Mouse (Mus musculus): Measurements from ENCODE around the gene Nup214. TPM values are rescaled to one million over a fixed set of nuclear protein-coding genes. Genes with fewer than 3 reads are reported as not detected.

The Nup214 gene
- total RNA-seq, 2 experiments from 2014 or later = 63.9 to 65.9 TPM

GRCm38 (mm10) chr2:32063451-32064151, 89.4 kb downstream of the Nup214 start:
- Histone ChIP-seq H3K27ac (no peak overlapping the region), H3K4me3 (no peak overlapping the region)
- TF ChIP-seq CTCF (IDR thresholded peaks at IDR 0.05) = no peak
- intact Hi-C loops (cut with DNase I) = no loop called here
- no peak for DNase-seq (ENCODE audit: extremely low spot score in 1 of 2, low spot score in 2 of 2)

- no peak for DNase-seq (ENCODE audit: extremely low spot score in 1 of 2, low spot score in 2 of 2)
- intact Hi-C loops (cut with DNase I) = no loop called here
- H3K27ac ChIP-seq = no peak overlapping the region
- TF ChIP-seq CTCF (IDR thresholded peaks at IDR 0.05) = no peak
- H3K4me3 ChIP-seq = no peak overlapping the region
These were observed 90.7 kb downstream of the Nup214 start for GRCm38 (mm10) chr2:32064913-32065312.

DNA sequence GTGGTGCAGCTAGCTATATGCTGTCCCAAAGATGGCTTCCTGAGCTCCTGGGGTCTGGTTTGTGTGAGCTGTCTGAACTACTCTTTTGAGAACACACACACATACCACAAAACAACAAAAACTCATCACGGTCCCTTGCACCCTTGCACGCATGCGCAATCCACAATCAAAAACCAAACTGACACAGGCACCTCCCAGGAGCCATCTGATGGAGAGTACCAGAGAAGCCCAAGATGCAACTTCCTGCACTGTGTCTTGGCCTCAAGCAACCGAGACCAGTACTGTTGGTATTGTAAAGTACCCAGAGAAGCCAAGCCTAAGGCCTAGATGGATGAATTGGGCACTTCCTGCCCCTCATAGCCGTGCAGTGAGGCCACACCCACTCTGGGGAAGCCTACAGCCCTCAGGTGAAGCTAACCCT, 91.1 kb downstream of the Nup214 start:
- intact Hi-C loops (cut with DNase I) = no loop called here
- no peak for TF ChIP-seq CTCF (IDR thresholded peaks at IDR 0.05)
- DNase-seq (ENCODE audit: extremely low spot score in 1 of 2, low spot score in 2 of 2) = no peak
- H3K4me3 ChIP-seq = no peak overlapping the region
- no peak overlapping the region for H3K27ac ChIP-seq

DNA sequence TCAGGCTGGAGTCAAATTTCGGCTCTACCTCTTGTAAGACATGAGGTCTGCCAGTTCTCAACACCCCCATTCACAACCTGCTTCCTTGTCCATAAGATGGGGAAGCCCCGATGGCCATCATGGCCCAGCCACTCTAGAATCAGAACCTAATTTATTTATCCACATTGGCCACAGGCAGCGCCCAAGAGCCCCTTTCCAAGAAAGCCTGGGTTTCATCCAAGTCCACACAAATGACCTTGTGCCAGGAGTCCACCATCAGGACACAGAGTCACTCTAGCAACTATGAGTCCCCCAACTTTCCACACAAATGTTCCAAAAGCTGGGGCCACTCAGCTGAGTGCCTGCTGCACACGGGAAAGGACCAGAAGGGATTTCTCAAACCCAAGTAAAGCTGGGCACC, 91.8 kb downstream of the Nup214 start:
- TF ChIP-seq CTCF (IDR thresholded peaks at IDR 0.05) = no peak; the same call in 1 of the 2 replicates
- intact Hi-C loops (cut with DNase I) = no loop called here
- no peak for DNase-seq (ENCODE audit: extremely low spot score in 1 of 2, low spot score in 2 of 2)
- no peak overlapping the region for H3K4me3 ChIP-seq
- no peak overlapping the region for H3K27ac ChIP-seq

- H3K27ac ChIP-seq = no peak overlapping the region
- TF ChIP-seq CTCF (IDR thresholded peaks at IDR 0.05) = no peak; the same call in 1 of the 2 replicates
- DNase-seq (ENCODE audit: extremely low spot score in 1 of 2, low spot score in 2 of 2) = no peak
- intact Hi-C loops (cut with DNase I) = no loop called here
- no peak overlapping the region for H3K4me3 ChIP-seq
These were observed 94.8 kb downstream of the Nup214 start for GRCm38 (mm10) chr2:32068811-32069607.

GRCm38 (mm10) chr2:32070747-32071146, 96.5 kb downstream of the Nup214 start:
- TF ChIP-seq CTCF (IDR thresholded peaks at IDR 0.05) = no peak
- Histone ChIP-seq H3K27ac (no peak overlapping the region), H3K4me3 (no peak overlapping the region)
- no peak for DNase-seq (ENCODE audit: extremely low spot score in 1 of 2, low spot score in 2 of 2)
- intact Hi-C loops (cut with DNase I) = no loop called here

DNA sequence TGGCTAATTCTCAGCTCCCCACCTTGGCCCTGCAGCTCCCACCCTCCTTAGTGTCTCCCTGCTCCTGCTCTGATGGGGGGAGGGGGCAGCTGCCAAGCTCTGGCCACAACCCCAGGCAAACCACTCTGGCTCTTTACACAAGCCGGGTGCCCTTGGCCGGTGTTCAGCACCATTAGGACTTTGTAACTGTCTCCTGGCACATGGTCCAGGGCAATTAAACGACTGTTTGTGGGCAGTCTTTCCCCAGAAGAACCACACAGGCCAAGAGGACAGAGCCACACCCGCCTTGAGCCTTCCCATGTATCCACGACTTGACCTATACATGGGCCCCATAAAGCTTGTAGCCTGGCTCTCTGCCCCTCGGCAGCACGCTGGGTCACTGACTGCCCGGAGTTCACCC, 100.2 kb downstream of the Nup214 start:
- no peak for TF ChIP-seq CTCF (IDR thresholded peaks at IDR 0.05)
- intact Hi-C loops (cut with DNase I) = no loop called here
- Histone ChIP-seq H3K4me3 (no peak overlapping the region), H3K27ac (no peak overlapping the region)
- no peak for DNase-seq (ENCODE audit: extremely low spot score in 1 of 2, low spot score in 2 of 2)

GRCm38 (mm10) chr2:32075368-32075767, 101.1 kb downstream of the Nup214 start:
- intact Hi-C loops (cut with DNase I) = no loop called here
- TF ChIP-seq CTCF (IDR thresholded peaks at IDR 0.05) = no peak
- DNase-seq (ENCODE audit: extremely low spot score in 1 of 2, low spot score in 2 of 2) = no peak
- no peak overlapping the region for H3K27ac ChIP-seq
- no peak overlapping the region for H3K4me3 ChIP-seq

GRCm38 (mm10) chr2:32077744-32078143, 103.5 kb downstream of the Nup214 start:
- intact Hi-C loops (cut with DNase I) = no loop called here
- no peak overlapping the region for H3K4me3 ChIP-seq
- no peak overlapping the region for H3K27ac ChIP-seq
- TF ChIP-seq CTCF (IDR thresholded peaks at IDR 0.05) = no peak
- no peak for DNase-seq (ENCODE audit: extremely low spot score in 1 of 2, low spot score in 2 of 2)

- TF ChIP-seq CTCF (IDR thresholded peaks at IDR 0.05) = no peak
- DNase-seq (ENCODE audit: extremely low spot score in 1 of 2, low spot score in 2 of 2) = no peak
- intact Hi-C loops (cut with DNase I) = no loop called here
- H3K27ac ChIP-seq = no peak overlapping the region
- no peak overlapping the region for H3K4me3 ChIP-seq
These were observed 104.3 kb downstream of the Nup214 start for GRCm38 (mm10) chr2:32078522-32078921.

DNA sequence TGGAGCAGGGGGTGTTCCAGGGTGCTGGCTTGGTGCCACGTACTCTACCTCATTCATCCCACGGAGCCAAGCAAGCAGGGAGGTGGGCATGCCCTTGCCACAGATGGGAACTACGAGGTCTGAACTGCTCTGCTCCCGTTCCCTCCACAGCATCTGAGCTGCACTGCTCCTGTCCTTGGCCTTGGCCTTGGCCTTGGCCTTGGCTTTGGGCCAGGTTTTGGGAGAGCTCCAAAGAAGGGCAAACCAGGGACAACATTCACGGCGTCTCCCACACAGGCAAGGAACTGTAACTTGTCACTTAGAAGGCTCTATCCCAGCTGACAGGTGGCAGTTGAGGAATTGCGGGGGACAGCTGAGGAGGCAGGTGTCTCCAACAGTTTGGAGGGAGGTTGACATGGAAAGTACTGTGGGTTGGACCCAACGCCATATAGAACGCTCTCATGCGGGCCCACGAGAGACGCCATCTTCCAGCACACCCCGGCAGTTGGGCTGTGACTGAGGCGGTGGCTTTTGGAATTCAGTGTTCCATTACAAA, 105.0 kb downstream of the Nup214 start:
- TF ChIP-seq CTCF (IDR thresholded peaks at IDR 0.05) = no peak
- intact Hi-C loops (cut with DNase I) = no loop called here
- no peak for DNase-seq (ENCODE audit: extremely low spot score in 1 of 2, low spot score in 2 of 2)
- Histone ChIP-seq H3K27ac (no peak overlapping the region), H3K4me3 (no peak overlapping the region)

DNA sequence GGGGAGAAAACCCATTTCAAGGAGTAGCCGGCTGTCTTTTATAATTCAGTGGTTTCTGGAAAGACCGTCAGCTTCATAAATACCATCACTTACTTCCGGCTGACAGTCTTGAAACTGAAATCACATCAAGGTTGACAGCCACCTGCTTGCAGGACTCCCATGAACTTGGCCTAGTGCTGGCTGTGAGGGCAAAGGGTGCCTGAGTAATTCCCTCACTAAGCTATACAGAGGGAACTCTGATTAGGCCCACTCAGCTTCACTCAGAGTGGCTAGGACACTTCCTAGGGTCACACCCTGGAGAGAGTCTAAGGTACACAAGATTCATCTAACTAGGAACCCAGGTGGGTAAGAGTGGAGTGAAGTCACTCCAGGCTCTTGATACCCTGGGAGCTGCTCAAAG, 106.4 kb downstream of the Nup214 start:
- intact Hi-C loops (cut with DNase I) = loop anchor here (5.0 kb wide), 1 partner anchor 52 kb away; no protein-coding TSS in a partner anchor
- no peak overlapping the region for H3K27ac ChIP-seq
- H3K4me3 ChIP-seq = no peak overlapping the region
- DNase-seq (ENCODE audit: extremely low spot score in 1 of 2, low spot score in 2 of 2) = no peak
- no peak for TF ChIP-seq CTCF (IDR thresholded peaks at IDR 0.05)

Data from left cerebral cortex, adult 2 months (tissue).